Mouse (Mus musculus) cerebellum, postnatal 10 days (tissue): ENCODE measurements around the gene Plekhm3.

ENCODE experiments used
- DNase-seq, 2 experiments: peaks; one replicate each; pipeline ENCODE4 v3.0.0; 2021; ENCODE audit warnings: mixed read lengths in 2 of 2

The Plekhm3 gene

DNA sequence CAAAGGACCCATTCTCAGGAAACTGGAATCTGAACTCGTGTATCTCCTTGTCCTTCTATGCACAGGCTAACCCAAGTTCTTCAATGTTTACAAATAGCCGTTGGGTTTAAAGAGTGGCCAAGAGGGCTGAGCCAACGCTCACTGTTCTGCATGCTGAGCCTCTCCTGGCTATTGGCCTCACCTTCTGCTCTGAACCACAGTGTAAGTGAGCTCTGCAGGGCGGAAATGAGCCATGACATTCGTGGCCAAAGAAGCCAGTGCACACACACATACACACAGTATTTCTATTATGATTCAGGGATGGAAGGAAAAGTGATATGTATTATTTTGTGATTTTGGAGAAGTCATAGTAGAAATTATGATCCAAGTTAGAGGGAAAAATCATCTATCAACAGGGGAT, 138.9 kb downstream of the Plekhm3 start:
- peak; percentile 79 to 89 for DNase-seq

- DNase-seq, result no peak
Observed at GRCm38 (mm10) chr1:64813182-64813581, 143.4 kb downstream of the Plekhm3 start.

GRCm38 (mm10) chr1:64811956-64812355, 144.7 kb downstream of the Plekhm3 start:
- DNase-seq, result no peak

GRCm38 (mm10) chr1:64809085-64809484, 147.5 kb downstream of the Plekhm3 start:
- no peak for DNase-seq

- DNase-seq, result peak in 1 of 2 experiments; percentile 34
Observed at GRCm38 (mm10) chr1:64807766-64808165, 148.9 kb downstream of the Plekhm3 start.

DNA sequence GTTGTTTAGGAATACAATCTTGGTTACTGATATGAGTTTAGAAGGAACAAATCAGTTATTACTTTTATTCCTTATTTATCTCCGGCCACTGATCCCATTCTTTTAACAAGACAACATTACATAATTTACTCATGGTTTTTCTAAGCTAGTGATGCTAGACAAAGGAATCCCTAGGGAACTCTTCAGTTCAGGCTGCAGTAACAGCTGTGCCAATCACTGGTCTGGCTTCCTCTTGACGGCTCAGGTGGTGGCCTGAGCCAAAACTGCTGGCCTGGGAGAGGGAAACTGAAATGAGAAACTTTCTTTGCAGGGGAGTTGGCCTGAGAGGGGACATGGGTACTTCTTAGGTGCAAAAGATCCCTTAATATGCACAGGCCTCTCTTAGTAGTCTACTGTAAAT, 151.4 kb downstream of the Plekhm3 start:
- no peak for DNase-seq

DNA sequence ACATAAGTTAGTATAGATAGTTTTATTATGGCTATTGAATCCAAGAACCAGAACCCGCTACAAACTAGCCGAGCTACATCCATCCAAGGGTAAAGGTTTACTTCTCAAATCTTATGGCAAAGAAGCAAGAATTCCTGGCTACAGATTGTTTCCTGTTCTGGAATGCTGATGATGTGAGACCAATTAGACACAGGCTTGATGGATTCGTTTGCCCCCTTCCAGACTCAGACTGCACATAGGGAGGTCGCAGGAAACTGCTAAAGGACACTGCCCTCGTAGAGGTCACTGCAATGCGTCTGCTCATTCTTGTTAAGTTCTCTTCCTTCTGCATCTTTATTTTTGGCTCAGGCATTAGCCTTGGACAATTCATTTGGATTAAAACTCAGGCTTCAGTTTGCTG, 154.0 kb downstream of the Plekhm3 start:
- no peak for DNase-seq

DNA sequence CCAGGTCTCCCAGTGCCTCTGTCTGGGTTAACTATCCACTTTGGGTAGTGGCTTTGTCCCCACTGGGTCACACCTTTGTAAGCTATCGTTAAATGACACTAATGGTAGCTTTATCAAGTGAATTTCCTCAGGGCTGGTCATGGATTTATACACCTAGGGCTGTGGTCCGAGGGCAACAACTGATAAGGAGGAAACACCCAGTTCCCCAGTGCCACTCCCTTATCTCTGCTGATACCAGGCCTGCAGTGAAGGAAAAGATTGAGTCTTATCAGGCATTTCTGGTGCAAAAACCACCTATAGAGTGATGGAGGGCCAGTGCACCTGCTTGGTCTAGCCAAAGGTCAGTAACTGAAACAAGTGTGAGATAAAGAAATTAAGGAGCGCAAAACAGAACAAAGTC, 159.0 kb downstream of the Plekhm3 start:
- DNase-seq, result no peak

GRCm38 (mm10) chr1:64796867-64797582, 159.6 kb downstream of the Plekhm3 start:
- DNase-seq, result no peak

- DNase-seq, result peak; percentile 61 to 71
Observed at GRCm38 (mm10) chr1:64795284-64796040, 161.2 kb downstream of the Plekhm3 start.

GRCm38 (mm10) chr1:64794096-64794495, 162.5 kb downstream of the Plekhm3 start:
- no peak for DNase-seq

- peak in 1 of 2 experiments; percentile 13 for DNase-seq
Observed at GRCm38 (mm10) chr1:64793234-64793530, 163.4 kb downstream of the Plekhm3 start.

DNA sequence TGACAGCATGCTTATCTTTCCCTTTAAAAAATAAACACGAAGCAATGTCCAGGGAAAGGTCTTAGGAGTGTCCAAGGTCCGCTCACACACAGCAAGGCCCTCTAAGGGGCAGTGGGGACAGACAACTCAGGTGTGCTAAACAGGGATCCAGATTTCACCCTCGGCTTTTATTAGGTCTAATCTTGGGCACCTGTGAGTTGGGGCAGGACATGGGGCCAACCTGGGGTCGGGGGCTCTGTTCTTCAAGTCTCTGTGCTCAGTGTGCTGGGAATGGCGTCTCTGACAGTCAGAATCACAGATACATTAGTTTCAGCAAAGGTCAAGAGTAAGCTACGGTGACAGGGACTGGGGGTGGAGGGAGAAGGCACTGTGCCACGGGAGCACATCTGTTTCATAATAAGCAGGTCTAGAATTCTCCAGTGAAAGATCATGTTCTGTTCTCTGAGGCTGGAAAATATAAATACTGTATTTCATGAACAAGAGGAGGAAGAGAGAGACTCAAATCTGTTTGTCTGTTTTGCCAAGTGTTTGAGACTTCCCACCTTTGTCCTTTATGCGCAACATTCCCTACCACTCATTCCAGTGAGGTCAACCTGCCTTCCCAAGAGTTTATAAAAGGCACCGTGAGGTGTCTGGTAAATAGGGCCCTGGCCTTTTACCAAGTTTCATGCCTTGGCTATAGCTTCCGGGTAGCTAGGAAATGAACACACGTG, 163.9 kb downstream of the Plekhm3 start:
- peak in 1 of 2 experiments; percentile 24 for DNase-seq

DNA sequence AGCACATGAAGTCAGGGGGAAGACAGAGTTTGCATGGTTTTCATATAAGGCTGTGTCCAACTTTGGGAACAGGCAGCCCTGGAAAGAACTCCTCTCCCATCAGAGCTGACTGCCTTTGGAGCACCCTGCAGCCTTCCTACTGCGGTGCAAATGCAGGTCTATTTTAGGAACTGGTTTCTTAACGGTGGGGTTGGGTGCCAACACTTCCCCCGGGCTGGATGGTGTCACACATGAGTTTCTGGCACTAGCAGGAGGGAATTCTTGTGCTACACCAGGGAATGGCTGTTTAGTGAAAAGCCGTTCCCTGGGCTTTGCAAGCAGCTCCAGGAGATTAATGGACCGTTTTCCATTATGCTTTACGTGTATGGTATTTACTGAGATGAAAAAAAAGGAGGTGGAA, 164.8 kb downstream of the Plekhm3 start:
- DNase-seq, result peak; percentile 20 to 58

- peak; percentile 66 to 83 for DNase-seq
Observed at GRCm38 (mm10) chr1:64790806-64791790, 165.5 kb downstream of the Plekhm3 start.

- peak; percentile 52 to 62 for DNase-seq
Observed at GRCm38 (mm10) chr1:64787701-64788515, 168.7 kb downstream of the Plekhm3 start.

DNA sequence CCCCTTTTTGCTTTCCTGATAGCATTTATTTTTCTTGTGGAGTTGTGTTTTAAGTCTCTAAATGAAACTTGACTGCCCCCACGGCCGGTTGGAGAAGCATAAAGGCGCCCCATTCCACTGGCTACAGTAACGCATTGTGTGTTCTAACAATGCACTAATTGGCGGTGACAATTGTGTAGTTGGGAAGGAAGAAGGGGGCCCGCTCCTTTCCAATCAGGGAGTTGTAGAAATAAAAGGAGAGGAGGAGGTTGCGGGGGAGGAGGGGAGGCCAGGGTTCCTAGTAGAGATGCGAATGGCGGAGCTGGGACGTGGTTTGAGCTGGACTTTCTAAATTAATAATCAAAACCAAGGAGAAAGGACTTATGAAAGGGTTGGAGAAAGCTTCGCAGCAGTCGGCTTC, 176.8 kb downstream of the Plekhm3 start:
- DNase-seq, result no peak

- no peak for DNase-seq
Observed at GRCm38 (mm10) chr1:64779415-64779814, 177.2 kb downstream of the Plekhm3 start.

- no peak for DNase-seq
Observed at GRCm38 (mm10) chr1:64773305-64773704, 183.3 kb downstream of the Plekhm3 start.

GRCm38 (mm10) chr1:64770169-64770568, 186.5 kb downstream of the Plekhm3 start:
- DNase-seq, result no peak

DNA sequence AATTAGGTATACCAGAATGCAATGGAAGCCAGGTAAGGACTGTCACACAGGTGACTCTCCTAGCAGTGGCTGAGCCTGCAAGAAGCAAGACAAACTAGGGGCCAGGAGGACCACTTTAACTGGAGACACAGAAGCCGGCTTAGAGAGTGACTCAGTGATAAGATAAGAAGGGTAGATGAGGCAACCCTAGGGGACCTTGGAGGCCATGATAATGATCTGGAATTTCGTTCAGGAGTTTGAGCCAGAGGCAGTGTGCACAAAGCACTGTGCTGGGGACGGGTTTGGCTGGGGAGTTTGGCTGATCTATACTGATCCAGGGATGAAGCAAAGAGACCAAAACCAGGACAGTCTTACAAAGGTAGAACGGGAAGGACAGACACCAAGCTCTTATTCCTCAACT, 195.0 kb downstream of the Plekhm3 start:
- DNase-seq, result no peak

GRCm38 (mm10) chr1:64757766-64758165, 198.9 kb downstream of the Plekhm3 start:
- DNase-seq, result no peak
